Mouse (Mus musculus): Measurements from ENCODE around the gene Nrgn.

GRCm38 (mm10) chr9:37504348-37504747 lies 48.4 kb downstream of the Nrgn start:
- no peak for TF ChIP-seq CHD2 (IDR thresholded peaks at IDR 0.05; ENCODE audit: low read depth, low read length)
- no peak for TF ChIP-seq ZC3H11A (IDR thresholded peaks at IDR 0.05; ENCODE audit: borderline replicate concordance, low read depth, low read length)
